Mouse (Mus musculus): ENCODE measurements at regions not wholly inside any gene's neighbourhood (a gene's known extent, or its start where the extent isn't known, plus 50 kb on each side); places are given as distances from the start of the nearest gene placed in this dataset.

GRCm38 (mm10) chr1:69470614-69471250 lies 216.3 kb downstream of the Ikzf2 start:
- DNase-seq (ENCODE audit: low read depth, low spot score) = no peak

- DNase-seq (ENCODE audit: low read depth, low spot score) = no peak
These were observed 217.7 kb downstream of the Ikzf2 start for GRCm38 (mm10) chr1:69469158-69469901.

- DNase-seq (ENCODE audit: low read depth, low spot score) = no peak
These were observed 220.3 kb downstream of the Ikzf2 start for GRCm38 (mm10) chr1:69466534-69467275.

GRCm38 (mm10) chr1:69461191-69461590 lies 225.9 kb downstream of the Ikzf2 start:
- no peak for DNase-seq (ENCODE audit: low read depth, low spot score)

- no peak for DNase-seq (ENCODE audit: low read depth, low spot score)
These were observed 227.1 kb downstream of the Ikzf2 start for GRCm38 (mm10) chr1:69459899-69460298.

GRCm38 (mm10) chr1:69457471-69457870 lies 229.6 kb downstream of the Ikzf2 start:
- no peak for DNase-seq (ENCODE audit: low read depth, low spot score)

- no peak for DNase-seq (ENCODE audit: low read depth, low spot score)
These were observed 233.1 kb downstream of the Ikzf2 start for GRCm38 (mm10) chr1:69453991-69454390.

GRCm38 (mm10) chr1:69452910-69453309 lies 234.1 kb downstream of the Ikzf2 start:
- no peak for DNase-seq (ENCODE audit: low read depth, low spot score)

- DNase-seq (ENCODE audit: low read depth, low spot score) = no peak
These were observed 236.6 kb downstream of the Ikzf2 start for GRCm38 (mm10) chr1:69450455-69450854.

- DNase-seq (ENCODE audit: low read depth, low spot score) = no peak
These were observed 239.8 kb downstream of the Ikzf2 start for GRCm38 (mm10) chr1:69447276-69447675.

GRCm38 (mm10) chr1:69444722-69445121 lies 242.3 kb downstream of the Ikzf2 start:
- DNase-seq (ENCODE audit: low read depth, low spot score) = no peak

GRCm38 (mm10) chr1:69443466-69443865 lies 243.6 kb downstream of the Ikzf2 start:
- no peak for DNase-seq (ENCODE audit: low read depth, low spot score)

GRCm38 (mm10) chr1:69440564-69441334 lies 246.3 kb downstream of the Ikzf2 start:
- no peak for DNase-seq (ENCODE audit: low read depth, low spot score)

- no peak for DNase-seq (ENCODE audit: low read depth, low spot score)
These were observed 250.0 kb downstream of the Ikzf2 start for GRCm38 (mm10) chr1:69437042-69437441.

- DNase-seq (ENCODE audit: low read depth, low spot score) = no peak
These were observed 253.2 kb downstream of the Ikzf2 start for GRCm38 (mm10) chr1:69433655-69434357.

- DNase-seq (ENCODE audit: low read depth, low spot score) = no peak
These were observed 256.2 kb downstream of the Ikzf2 start for GRCm38 (mm10) chr1:69430683-69431407.

GRCm38 (mm10) chr1:69429632-69430031 lies 257.4 kb downstream of the Ikzf2 start:
- no peak for DNase-seq (ENCODE audit: low read depth, low spot score)

GRCm38 (mm10) chr1:69397676-69398075 lies 289.4 kb downstream of the Ikzf2 start:
- DNase-seq (ENCODE audit: low read depth, low spot score) = no peak

- DNase-seq (ENCODE audit: low read depth, low spot score) = no peak
These were observed 274.5 kb upstream of the Erbb4 start for GRCm38 (mm10) chr1:69382374-69382773.

GRCm38 (mm10) chr1:69379741-69380140 lies 271.9 kb upstream of the Erbb4 start:
- DNase-seq (ENCODE audit: low read depth, low spot score) = no peak
